Mouse (Mus musculus): ENCODE results near the gene Tgfb3.

- TF ChIP-seq EP300 (IDR thresholded peaks at IDR 0.05; ENCODE audit: insufficient read depth, low read depth, low read length) (no peak), CTCF (IDR thresholded peaks at IDR 0.05) (no peak), POLR2A (IDR thresholded peaks at IDR 0.05; ENCODE audit: insufficient read depth, low read depth, low read length) (no peak)
Measured at GRCm38 (mm10) chr12:86047376-86047775, 31.5 kb downstream of the Tgfb3 start.
